Mouse (Mus musculus): ENCODE results near the gene Ccdc125.

The Ccdc125 gene

GRCm38 (mm10) chr13:100669291-100670022, at the start of gene Ccdc125:
Gene Ccdc125 (plus strand): TSS chr13:100669717.
- ChIA-PET POLR2A (interaction anchor here in 3 of 4 experiments (0.6 to 3.7 kb wide), 29 partner anchors 9 to 178 kb away, joined by 3 to 23 read pairs (median 4); partner anchors contain the start of genes Ak6 (in 2 of the 3), Cdk7 (in 2 of the 3), Rad17 (in 2 of the 3) and Taf9 (in 2 of the 3)), CTCF (interaction anchor here (0.6 to 2.2 kb wide), 6 partner anchors 9 to 1788 kb away, joined by 3 to 10 read pairs (median 4); no protein-coding TSS in a partner anchor)

GRCm38 (mm10) chr13:100622241-100622640, 47.3 kb upstream of the Ccdc125 start:
- CTCF ChIA-PET, result interaction anchor here in 1 of 4 experiments (1.1 kb wide), 1 partner anchor 38 kb away, joined by 3 read pairs; no protein-coding TSS in a partner anchor
- POLR2A ChIA-PET, result no interaction called here

- CTCF ChIA-PET, result no interaction called here
Observed at GRCm38 (mm10) chr13:100634106-100634691, 35.3 kb upstream of the Ccdc125 start.

GRCm38 (mm10) chr13:100642471-100643209, 26.9 kb upstream of the Ccdc125 start:
- ChIA-PET POLR2A (interaction anchor here in 1 of 4 experiments (1.0 kb wide), 1 partner anchor 106 kb away, joined by 3 read pairs; no protein-coding TSS in a partner anchor), CTCF (interaction anchor here in 2 of 4 experiments (0.5 to 0.7 kb wide), 3 partner anchors 26 to 674 kb away, joined by 4 to 5 read pairs (median 5); no protein-coding TSS in a partner anchor)

More at GRCm38 (mm10) chr13:100634106-100634691, 35.3 kb upstream of the Ccdc125 start:
- POLR2A ChIA-PET, result interaction anchor here in 3 of 4 experiments (0.5 to 2.0 kb wide), 12 partner anchors 8 to 152 kb away, joined by 3 to 5 read pairs (median 3); partner anchors contain the start of genes Ak6 (in 1 of the 3), Ccnb1 (in 1 of the 3), Gtf2h2 (in 1 of the 3) and Rad17 (in 1 of the 3)

- ChIA-PET POLR2A (interaction anchor here in 1 of 4 experiments (0.7 kb wide), 1 partner anchor 127 kb away, joined by 3 read pairs; the partner anchor contains the start of gene Cenph), CTCF (interaction anchor here in 1 of 4 experiments (0.7 kb wide), 1 partner anchor 11 kb away, joined by 7 read pairs; no protein-coding TSS in a partner anchor)
Observed at GRCm38 (mm10) chr13:100648223-100648622, 21.3 kb upstream of the Ccdc125 start.

GRCm38 (mm10) chr13:100650550-100651438, 18.7 kb upstream of the Ccdc125 start, which contains the start of the genes Ak6 and Rad17:
Gene Ak6 (plus strand): TSS chr13:100650979.
Gene Rad17 (minus strand): TSS chr13:100651051.
- POLR2A ChIA-PET, result interaction anchor here (0.5 to 3.9 kb wide), 42 partner anchors 9 to 779 kb away, joined by 3 to 23 read pairs (median 4); partner anchors contain the start of genes Bdp1 (in 2 of the 4), Ccdc125 (in 2 of the 4), Marveld2 (in 2 of the 4) and Cdk7 (in 1 of the 4)

GRCm38 (mm10) chr13:100651439-100652186, 17.9 kb upstream of the Ccdc125 start, which contains the start of gene Taf9:
Gene Taf9 (plus strand): TSS chr13:100651579.
- POLR2A ChIA-PET, result interaction anchor here (0.8 to 3.9 kb wide), 34 partner anchors 8 to 548 kb away, joined by 3 to 23 read pairs (median 5); partner anchors contain the start of genes Ccdc125 (in 2 of the 4), Gtf2h2 (in 2 of the 4), Mrps36 (in 2 of the 4) and Bdp1 (in 1 of the 4)
- CTCF ChIA-PET, result interaction anchor here in 3 of 4 experiments (0.6 to 1.9 kb wide), 4 partner anchors 8 to 16 kb away, joined by 7 to 9 read pairs (median 8); no protein-coding TSS in a partner anchor

More at GRCm38 (mm10) chr13:100650550-100651438, 18.7 kb upstream of the Ccdc125 start, which contains the start of the genes Ak6 and Rad17:
- CTCF ChIA-PET, result interaction anchor here in 3 of 4 experiments (0.6 to 1.9 kb wide), 4 partner anchors 9 to 15 kb away, joined by 7 to 9 read pairs (median 8); no protein-coding TSS in a partner anchor

- ChIA-PET POLR2A (interaction anchor here in 2 of 4 experiments (0.8 to 1.6 kb wide), 6 partner anchors 11 to 129 kb away, joined by 3 to 5 read pairs (median 3); partner anchors contain the start of genes Ccdc125 (in 1 of the 2) and Ccnb1 (in 1 of the 2)), CTCF (no interaction called here)
Observed at GRCm38 (mm10) chr13:100658091-100658490, 11.4 kb upstream of the Ccdc125 start.

GRCm38 (mm10) chr13:100659864-100660456, 9.6 kb upstream of the Ccdc125 start:
- CTCF ChIA-PET, result interaction anchor here (0.5 to 2.2 kb wide), 26 partner anchors 9 to 1145 kb away, joined by 3 to 10 read pairs (median 3); partner anchors contain the start of genes Ak6 (in 3 of the 4), Rad17 (in 3 of the 4), Ccdc125 (in 2 of the 4) and Cdk7 (in 1 of the 4)
- POLR2A ChIA-PET, result interaction anchor here in 3 of 4 experiments (0.6 to 3.4 kb wide), 23 partner anchors 8 to 1099 kb away, joined by 3 to 22 read pairs (median 3); partner anchors contain the start of genes Ak6 (in 3 of the 3), Ccdc125 (in 3 of the 3), Rad17 (in 3 of the 3) and Gtf2h2 (in 2 of the 3)

- CTCF ChIA-PET, result interaction anchor here in 2 of 4 experiments (0.6 to 2.2 kb wide), 2 partner anchors 10 to 1789 kb away, joined by 3 to 10 read pairs; no protein-coding TSS in a partner anchor
- POLR2A ChIA-PET, result interaction anchor here in 3 of 4 experiments (0.5 to 3.7 kb wide), 21 partner anchors 8 to 178 kb away, joined by 3 to 23 read pairs (median 4); partner anchors contain the start of genes Ak6 (in 2 of the 3), Rad17 (in 2 of the 3), Taf9 (in 2 of the 3) and Ccnb1 (in 1 of the 3)
Observed at GRCm38 (mm10) chr13:100670181-100670741, 744 bp downstream of the Ccdc125 start.

- ChIA-PET POLR2A (interaction anchor here in 2 of 4 experiments (0.8 to 1.4 kb wide), 6 partner anchors 9 to 572 kb away, joined by 3 to 4 read pairs (median 3); partner anchors contain the start of genes Bdp1 (in 1 of the 2) and Cdk7 (in 1 of the 2)), CTCF (interaction anchor here in 3 of 4 experiments (0.6 to 1.1 kb wide), 4 partner anchors 9 to 536 kb away, joined by 3 read pairs; no protein-coding TSS in a partner anchor)
Observed at GRCm38 (mm10) chr13:100675936-100676635, 6.6 kb downstream of the Ccdc125 start.

- POLR2A ChIA-PET, result interaction anchor here in 2 of 4 experiments (1.0 to 2.1 kb wide), 5 partner anchors 9 to 49 kb away, joined by 3 to 7 read pairs (median 4); partner anchors contain the start of gene Cdk7 (in 1 of the 2)
- CTCF ChIA-PET, result interaction anchor here in 3 of 4 experiments (0.6 to 1.1 kb wide), 4 partner anchors 8 to 259 kb away, joined by 3 to 4 read pairs (median 3); no protein-coding TSS in a partner anchor
Observed at GRCm38 (mm10) chr13:100681615-100682014, 12.1 kb downstream of the Ccdc125 start.

- POLR2A ChIA-PET, result interaction anchor here in 1 of 4 experiments (0.6 kb wide), 1 partner anchor 22 kb away, joined by 10 read pairs; no protein-coding TSS in a partner anchor
- CTCF ChIA-PET, result interaction anchor here in 1 of 4 experiments (0.6 kb wide), 1 partner anchor 1883 kb away, joined by 3 read pairs; no protein-coding TSS in a partner anchor
Observed at GRCm38 (mm10) chr13:100682837-100683236, 13.3 kb downstream of the Ccdc125 start.
